Mouse (Mus musculus) ES-E14 (cell line): ENCODE data around the gene Dnlz. TPM values are rescaled to one million over a fixed set of nuclear protein-coding genes. Genes with fewer than 3 reads are reported as not detected.
A peak's percentile ranks its signal among the peaks of the same experiment; 100 is the strongest.

ENCODE experiments used
- DNase-seq: peaks from one replicate; pipeline ENCODE4 v3.0.0-alpha.2; 2013; ENCODE audit warnings: low read depth, low spot score
- H3K27ac ChIP-seq: 2 replicates; pipeline ENCODE4 v1.5.1; 2012; ENCODE audit warnings: low read depth, mild to moderate bottlenecking, low read length, moderate library complexity, mixed read lengths; ENCODE audit not compliant: poor library complexity, insufficient read depth, severe bottlenecking
- H3K36me3 ChIP-seq: 2 replicates; pipeline ENCODE4 v1.6.1; 2012; ENCODE audit warnings: mild to moderate bottlenecking, low read length, moderate library complexity, mixed read lengths; ENCODE audit not compliant: control insufficient read depth, poor library complexity, insufficient read depth, severe bottlenecking
- H3K4me1 ChIP-seq, 2 experiments: fragments of 150-350 bp in 1 of 2; sonication (generic) in 1 of 2; 2 replicates each; pipeline ENCODE4 v1.6.1; 2012; ENCODE audit warnings: low read length in 2 of 2, mild to moderate bottlenecking in 1 of 2, mixed read lengths in 1 of 2; ENCODE audit not compliant: control insufficient read depth in 2 of 2, insufficient read depth in 2 of 2, poor library complexity in 1 of 2
- H3K4me3 ChIP-seq, 2 experiments: fragments of 150-350 bp in 1 of 2; sonication (generic) in 1 of 2; 2 replicates each; pipeline ENCODE4 v1.5.1; 2012; ENCODE audit warnings: low read length in 2 of 2, low read depth in 1 of 2, mild to moderate bottlenecking in 1 of 2, mixed read lengths in 1 of 2; ENCODE audit not compliant: insufficient read depth in 1 of 2, poor library complexity in 1 of 2, severe bottlenecking in 1 of 2
- H3K9ac ChIP-seq: 2 replicates; pipeline ENCODE4 v1.6.1; 2012; ENCODE audit warnings: low read depth, mild to moderate bottlenecking, low read length, mixed read lengths; ENCODE audit not compliant: poor library complexity, insufficient read depth, severe bottlenecking
- H3K9me3 ChIP-seq: fragments of 150-350 bp; sonication (generic); 2 replicates; pipeline ENCODE4 v1.6.1; 2012; ENCODE audit warnings: low read depth, mild to moderate bottlenecking, low read length; ENCODE audit not compliant: control insufficient read depth, insufficient read depth
- CHD2 ChIP-seq: IDR thresholded peaks from 2 replicates; pipeline ENCODE4 v1.6.1; 2014; ENCODE audit warnings: mild to moderate bottlenecking, low read depth, low read length, inconsistent platforms
- HCFC1 ChIP-seq: IDR thresholded peaks from 2 replicates; pipeline ENCODE4 v1.6.1; 2012; ENCODE audit warnings: low read length, inconsistent platforms, borderline replicate concordance; ENCODE audit not compliant: insufficient read depth
- MAFK ChIP-seq: IDR thresholded peaks from 2 replicates; pipeline ENCODE4 v1.6.1; 2014; ENCODE audit warnings: mild to moderate bottlenecking, low read depth, low read length, inconsistent platforms; ENCODE audit not compliant: insufficient read depth
- ZC3H11A ChIP-seq: IDR thresholded peaks from 2 replicates; pipeline ENCODE4 v1.6.1; 2012; ENCODE audit warnings: low read depth, mild to moderate bottlenecking, inconsistent platforms, low read length, borderline replicate concordance
- ZNF384 ChIP-seq: IDR thresholded peaks from 2 replicates; pipeline ENCODE4 v1.6.1; 2012; ENCODE audit warnings: low read depth, low read length, inconsistent platforms
- in situ Hi-C, 2 experiments: fragments of 600-800 bp; cut with MboI; formaldehyde crosslinking; loops; one replicate each; pipeline ENCODE4 v1.15.1; 2025; ENCODE audit warnings: low sequenced_read_pairs in 2 of 2, inconsistent platforms in 1 of 2; ENCODE audit not compliant: unreplicated experiment in 2 of 2
- total RNA-seq: library from RNA; depleted of rRNA; stranded (reverse); fragments of 300-350 nt; gene quantifications from 2 replicates; pipeline ENCODE4 v1.2.3, GENCODE M21; 2012

Gene Dnlz
- total RNA-seq, 1 experiment = 8.0 TPM

- in situ Hi-C loops = no loop called here
- H3K27ac ChIP-seq = no peak overlapping the region
- no peak overlapping the region for H3K9ac ChIP-seq
- no peaks in the 10 kb centered on the region for H3K9me3 ChIP-seq
- no peak for DNase-seq
- peaks cover 0 to 12% of the 10 kb centered on the region in 2 experiments; a peak in 1 of 4 replicates for H3K4me1 ChIP-seq
- TF ChIP-seq ZNF384 = no peak
- no peak for TF ChIP-seq ZC3H11A
- TF ChIP-seq HCFC1 = no peak
- TF ChIP-seq CHD2 = no peak
- no peak for TF ChIP-seq MAFK
- H3K4me3 ChIP-seq = no peak overlapping the region
- H3K36me3 ChIP-seq = no peaks in the 10 kb centered on the region
These were observed 24.1 kb downstream of the Dnlz start for GRCm38 (mm10) chr2:26327852-26328251.

- Histone ChIP-seq H3K9me3 (no peaks in the 10 kb centered on the region), H3K4me3 (peak overlapping the region in 1 of 2 experiments; percentile 34; a peak in 1 of 4 replicates), H3K27ac (no peak overlapping the region), H3K36me3 (no peaks in the 10 kb centered on the region), H3K9ac (peak overlapping the region; percentile 12; the same call in 1 of the 2 replicates), H3K4me1 (peaks cover 0 to 12% of the 10 kb centered on the region in 2 experiments; a peak in 1 of 4 replicates)
- in situ Hi-C loops = no loop called here
- TF ChIP-seq MAFK = no peak
- peak; percentile 53 for TF ChIP-seq ZC3H11A
- DNase-seq = peak; percentile 74
These were observed 26.3 kb downstream of the Dnlz start for GRCm38 (mm10) chr2:26325386-26326181.

GRCm38 (mm10) chr2:26324917-26325316 is 27.0 kb downstream of the Dnlz start:
- Histone ChIP-seq H3K27ac (no peak overlapping the region), H3K9ac (no peak overlapping the region), H3K4me3 (peak overlapping the region in 1 of 2 experiments; percentile 34; a peak in 1 of 4 replicates), H3K36me3 (no peaks in the 10 kb centered on the region), H3K4me1 (peaks cover 0 to 12% of the 10 kb centered on the region in 2 experiments; a peak in 1 of 4 replicates), H3K9me3 (no peaks in the 10 kb centered on the region)
- TF ChIP-seq ZNF384 (no peak), MAFK (no peak), CHD2 (no peak), ZC3H11A (no peak), HCFC1 (no peak)
- no peak for DNase-seq
- in situ Hi-C loops = loop anchor here in 1 of 2 experiments (25.0 kb wide), 1 partner anchor 237 kb away; no protein-coding TSS in a partner anchor

- no peaks in the 10 kb centered on the region for H3K9me3 ChIP-seq
- no peak overlapping the region for H3K27ac ChIP-seq
- peaks cover 0 to 11% of the 10 kb centered on the region in 2 experiments; a peak in 1 of 4 replicates for H3K4me1 ChIP-seq
- TF ChIP-seq ZC3H11A = no peak
- no peak for TF ChIP-seq MAFK
- no peak for TF ChIP-seq ZNF384
- TF ChIP-seq HCFC1 = no peak
- no peak for DNase-seq
- in situ Hi-C loops = loop anchor here in 1 of 2 experiments (25.0 kb wide), 1 partner anchor 239 kb away; no protein-coding TSS in a partner anchor
- H3K36me3 ChIP-seq = no peaks in the 10 kb centered on the region
- H3K4me3 ChIP-seq = no peak overlapping the region
- no peak overlapping the region for H3K9ac ChIP-seq
These were observed 28.2 kb downstream of the Dnlz start for GRCm38 (mm10) chr2:26323589-26324325.
